Mouse (Mus musculus): ENCODE data around the gene Adam10. TPM values are rescaled to one million over a fixed set of nuclear protein-coding genes. Genes with fewer than 3 reads are reported as not detected.

The Adam10 gene
- polyA plus RNA-seq, 1 experiment = not detected

DNA sequence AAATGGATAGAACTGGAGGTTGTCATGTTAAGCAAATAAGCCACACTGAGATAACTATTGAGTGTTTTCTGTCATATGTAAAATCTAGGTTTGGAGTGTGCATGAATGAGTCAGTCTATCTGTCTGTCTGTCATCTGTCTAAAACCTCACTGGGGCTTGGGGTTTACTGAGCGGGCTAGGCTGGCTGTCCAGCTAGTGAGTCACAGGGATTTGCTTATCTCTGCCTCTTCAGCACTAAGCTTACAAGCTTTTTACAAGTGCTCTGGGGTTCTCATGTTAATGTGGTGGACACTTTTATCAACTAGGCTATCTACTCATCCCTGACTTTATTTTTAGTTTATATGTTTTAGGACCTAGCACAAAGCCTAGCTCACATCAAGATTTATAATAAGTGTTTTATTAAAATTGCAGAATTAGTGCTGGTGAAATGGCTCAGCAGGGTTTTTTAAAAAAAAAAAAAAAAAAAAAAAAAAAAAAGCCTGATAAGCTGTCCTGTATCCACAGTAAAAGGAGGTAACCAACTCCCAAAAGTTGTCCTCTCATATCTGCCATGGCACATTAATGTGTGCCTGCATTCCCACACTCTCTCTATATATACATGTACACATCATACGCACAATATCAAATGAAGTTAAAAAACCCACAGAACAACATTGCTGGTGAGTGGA lies 9.6 kb downstream of the Adam10 start:
- Histone ChIP-seq H3K4me1 (ENCODE audit: control insufficient read depth, insufficient read depth, low read length) (no peaks in the 10 kb centered on the region), H3K4me3 (ENCODE audit: insufficient read depth, low read depth, low read length) (no peak overlapping the region), H3K27ac (ENCODE audit: insufficient read depth, low read depth, low read length) (no peak overlapping the region)
- 93% methylated on average over 2 of the region's 2 CpGs for WGBS
- no peak for TF ChIP-seq POLR2A (IDR thresholded peaks at IDR 0.05; ENCODE audit: insufficient read depth, low read depth, low read length)
- TF ChIP-seq CTCF (IDR thresholded peaks at IDR 0.05; ENCODE audit: insufficient read depth, low read depth, low read length) = no peak

- Histone ChIP-seq H3K27ac (ENCODE audit: insufficient read depth, low read depth, low read length) (no peak overlapping the region), H3K4me1 (ENCODE audit: control insufficient read depth, insufficient read depth, low read length) (no peaks in the 10 kb centered on the region), H3K4me3 (ENCODE audit: insufficient read depth, low read depth, low read length) (no peak overlapping the region)
- no peak for TF ChIP-seq POLR2A (IDR thresholded peaks at IDR 0.05; ENCODE audit: insufficient read depth, low read depth, low read length)
- no peak for TF ChIP-seq CTCF (IDR thresholded peaks at IDR 0.05; ENCODE audit: insufficient read depth, low read depth, low read length)
- WGBS = 73% methylated on average over 3 of the region's 3 CpGs
Observed at GRCm38 (mm10) chr9:70689926-70690325, 11.1 kb downstream of the Adam10 start.

GRCm38 (mm10) chr9:70690579-70690978 lies 11.8 kb downstream of the Adam10 start:
- Histone ChIP-seq H3K4me1 (ENCODE audit: control insufficient read depth, insufficient read depth, low read length) (no peaks in the 10 kb centered on the region), H3K4me3 (ENCODE audit: insufficient read depth, low read depth, low read length) (no peak overlapping the region), H3K27ac (ENCODE audit: insufficient read depth, low read depth, low read length) (no peak overlapping the region)
- no peak for TF ChIP-seq CTCF (IDR thresholded peaks at IDR 0.05; ENCODE audit: insufficient read depth, low read depth, low read length)
- TF ChIP-seq POLR2A (IDR thresholded peaks at IDR 0.05; ENCODE audit: insufficient read depth, low read depth, low read length) = no peak

DNA sequence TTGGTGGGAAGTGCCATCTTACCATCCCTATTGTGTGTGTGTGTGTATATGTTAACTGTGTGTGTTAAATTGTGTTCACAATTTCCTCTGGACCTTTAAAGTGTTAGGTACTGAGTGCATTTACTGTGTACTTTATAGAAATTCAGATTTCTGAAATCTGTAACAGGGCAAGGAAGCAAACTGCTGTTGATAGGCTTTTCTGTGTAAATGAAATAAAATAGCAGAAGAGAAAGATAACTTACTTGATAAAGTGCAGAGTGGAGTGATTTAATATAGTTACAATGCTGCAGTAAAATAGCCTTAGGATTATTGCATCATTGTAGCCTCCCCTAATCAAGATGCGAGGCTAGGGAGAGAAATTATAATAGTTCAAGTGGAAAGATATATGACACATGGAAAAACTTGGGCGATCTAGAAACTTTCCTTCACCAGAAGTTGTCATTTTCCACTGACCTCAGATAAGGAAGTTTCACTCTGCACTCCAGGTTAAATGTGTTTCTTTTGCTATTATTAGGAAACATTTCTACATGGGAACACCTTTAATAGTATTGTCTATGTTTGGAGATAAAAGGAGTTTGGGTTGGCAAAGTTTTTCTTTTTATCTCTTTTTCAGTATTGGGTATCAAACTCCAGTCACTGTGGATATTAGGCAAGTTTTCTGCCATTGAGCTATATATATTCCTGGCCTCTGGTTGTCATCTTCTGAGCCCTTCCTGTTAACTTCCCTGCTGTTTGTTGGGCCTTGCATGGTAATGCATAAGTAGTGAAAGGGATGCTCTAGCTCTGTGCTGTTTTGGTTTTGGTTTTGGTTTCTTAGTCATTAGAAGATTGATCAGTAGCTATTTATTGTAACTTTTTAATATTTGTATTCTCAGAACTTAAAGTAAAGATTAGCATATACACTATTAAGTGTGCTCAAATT lies 13.2 kb downstream of the Adam10 start:
- no peaks in the 10 kb centered on the region for H3K4me1 ChIP-seq (ENCODE audit: control insufficient read depth, insufficient read depth, low read length)
- WGBS = 75% methylated on average over 2 of the region's 2 CpGs
- H3K4me3 ChIP-seq (ENCODE audit: insufficient read depth, low read depth, low read length) = no peak overlapping the region
- TF ChIP-seq POLR2A (IDR thresholded peaks at IDR 0.05; ENCODE audit: insufficient read depth, low read depth, low read length) (no peak), CTCF (IDR thresholded peaks at IDR 0.05; ENCODE audit: insufficient read depth, low read depth, low read length) (no peak)
- no peak overlapping the region for H3K27ac ChIP-seq (ENCODE audit: insufficient read depth, low read depth, low read length)

GRCm38 (mm10) chr9:70695723-70696122 lies 16.9 kb downstream of the Adam10 start:
- Histone ChIP-seq H3K4me3 (ENCODE audit: insufficient read depth, low read depth, low read length) (no peak overlapping the region), H3K4me1 (ENCODE audit: control insufficient read depth, insufficient read depth, low read length) (no peaks in the 10 kb centered on the region), H3K27ac (ENCODE audit: insufficient read depth, low read depth, low read length) (no peak overlapping the region)
- TF ChIP-seq POLR2A (IDR thresholded peaks at IDR 0.05; ENCODE audit: insufficient read depth, low read depth, low read length) (no peak), CTCF (IDR thresholded peaks at IDR 0.05; ENCODE audit: insufficient read depth, low read depth, low read length) (no peak)
- WGBS = 85% methylated on average over 2 of the region's 2 CpGs

- 84% methylated on average over 1 of the region's 1 CpGs for WGBS
- H3K4me3 ChIP-seq (ENCODE audit: insufficient read depth, low read depth, low read length) = no peak overlapping the region
- no peaks in the 10 kb centered on the region for H3K4me1 ChIP-seq (ENCODE audit: control insufficient read depth, insufficient read depth, low read length)
- TF ChIP-seq POLR2A (IDR thresholded peaks at IDR 0.05; ENCODE audit: insufficient read depth, low read depth, low read length) = no peak
- no peak for TF ChIP-seq CTCF (IDR thresholded peaks at IDR 0.05; ENCODE audit: insufficient read depth, low read depth, low read length)
- no peak overlapping the region for H3K27ac ChIP-seq (ENCODE audit: insufficient read depth, low read depth, low read length)
Observed at GRCm38 (mm10) chr9:70698090-70698489, 19.3 kb downstream of the Adam10 start.

- WGBS = 95% methylated on average over 5 of the region's 5 CpGs
- no peaks in the 10 kb centered on the region for H3K4me1 ChIP-seq (ENCODE audit: control insufficient read depth, insufficient read depth, low read length)
- TF ChIP-seq POLR2A (IDR thresholded peaks at IDR 0.05; ENCODE audit: insufficient read depth, low read depth, low read length) = no peak
- no peak for TF ChIP-seq CTCF (IDR thresholded peaks at IDR 0.05; ENCODE audit: insufficient read depth, low read depth, low read length)
- H3K27ac ChIP-seq (ENCODE audit: insufficient read depth, low read depth, low read length) = no peak overlapping the region
- H3K4me3 ChIP-seq (ENCODE audit: insufficient read depth, low read depth, low read length) = no peak overlapping the region
Observed at GRCm38 (mm10) chr9:70703597-70704203, 24.9 kb downstream of the Adam10 start.

DNA sequence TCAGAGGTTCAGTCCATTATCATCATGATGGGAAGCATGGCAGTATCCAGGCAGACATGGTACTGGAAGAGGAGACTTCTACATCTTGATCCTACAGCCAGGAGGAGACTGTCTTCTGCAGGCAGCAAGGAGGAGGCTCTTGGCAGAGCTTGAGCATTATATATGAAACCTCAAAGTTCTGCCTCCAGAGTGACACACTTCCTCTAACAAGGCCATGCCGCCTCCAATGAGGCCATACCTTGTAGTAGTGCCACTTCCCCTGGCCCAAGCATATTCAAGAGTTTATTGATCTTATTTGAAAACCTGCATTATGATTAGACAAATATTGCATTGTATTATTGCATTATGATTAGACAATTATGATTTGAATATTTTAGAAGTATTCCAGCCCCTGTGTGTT lies 27.6 kb downstream of the Adam10 start:
- WGBS = 98% methylated on average over 1 of the region's 1 CpGs
- H3K27ac ChIP-seq (ENCODE audit: insufficient read depth, low read depth, low read length) = no peak overlapping the region
- H3K4me3 ChIP-seq (ENCODE audit: insufficient read depth, low read depth, low read length) = no peak overlapping the region
- H3K4me1 ChIP-seq (ENCODE audit: control insufficient read depth, insufficient read depth, low read length) = no peaks in the 10 kb centered on the region
- TF ChIP-seq POLR2A (IDR thresholded peaks at IDR 0.05; ENCODE audit: insufficient read depth, low read depth, low read length) (no peak), CTCF (IDR thresholded peaks at IDR 0.05; ENCODE audit: insufficient read depth, low read depth, low read length) (no peak)

DNA sequence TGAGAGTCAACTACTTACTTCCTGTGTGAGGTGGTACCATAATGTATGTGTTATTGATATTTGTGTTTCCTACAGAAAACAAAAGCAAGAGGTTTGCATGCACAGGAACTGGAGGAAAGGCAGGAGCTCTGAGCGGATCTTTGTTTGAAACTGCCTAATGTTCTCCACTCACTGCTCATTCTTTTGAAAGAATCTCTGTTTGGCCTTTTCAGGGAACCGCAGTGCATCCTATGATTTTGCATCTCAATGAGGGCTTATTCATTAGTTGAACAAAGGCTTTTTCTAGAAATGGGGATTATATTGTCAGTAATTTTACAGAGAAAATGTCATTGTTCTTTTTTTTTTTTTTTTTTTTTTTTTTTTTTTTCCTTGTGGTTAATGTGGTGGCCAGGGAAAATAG lies 50.7 kb downstream of the Adam10 start:
- WGBS = 13% methylated on average over 2 of the region's 2 CpGs
- TF ChIP-seq CTCF (IDR thresholded peaks at IDR 0.05; ENCODE audit: insufficient read depth, low read depth, low read length) (no peak), POLR2A (IDR thresholded peaks at IDR 0.05; ENCODE audit: insufficient read depth, low read depth, low read length) (no peak)
- H3K27ac ChIP-seq (ENCODE audit: insufficient read depth, low read depth, low read length) = no peak overlapping the region
- no peak overlapping the region for H3K4me3 ChIP-seq (ENCODE audit: insufficient read depth, low read depth, low read length)
- peaks cover 3% of the 10 kb centered on the region for H3K4me1 ChIP-seq (ENCODE audit: control insufficient read depth, insufficient read depth, low read length)

Measured in olfactory bulb, adult 2 months (tissue).